Mouse (Mus musculus): Measurements from ENCODE around the gene Srp9. TPM values are rescaled to one million over a fixed set of nuclear protein-coding genes. Genes with fewer than 3 reads are reported as not detected.

Srp9 gene
- polyA plus RNA-seq, 1 experiment from 2014 or later = 141 TPM

DNA sequence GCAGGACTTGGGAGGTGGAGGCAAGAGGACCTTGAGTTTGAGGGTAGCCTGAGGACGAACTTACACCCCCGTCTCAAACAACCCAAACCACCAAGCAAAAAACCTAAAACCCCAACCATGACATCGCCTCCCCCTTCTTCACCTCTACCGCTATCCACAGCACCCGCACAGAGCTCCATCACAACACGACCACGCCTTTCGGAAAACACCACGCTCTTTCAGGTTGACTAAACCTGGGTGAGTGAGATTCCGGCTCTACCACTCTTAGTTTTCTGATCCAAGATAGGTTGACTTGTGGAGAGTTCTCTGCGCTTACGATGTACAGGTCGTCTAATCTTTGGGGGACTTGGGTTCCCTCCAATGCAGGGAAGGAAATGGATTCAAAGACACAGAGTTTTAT is 18.2 kb downstream of the Srp9 start:
- no peak overlapping the region for H3K4me3 ChIP-seq (ENCODE audit: low read depth, low read length)
- DNase-seq (no peak), ATAC-seq (ENCODE audit: insufficient read depth) (no peak)
- no peaks in the 10 kb centered on the region for H3K9me3 ChIP-seq (ENCODE audit: low read depth, low read length)
- no peak for TF ChIP-seq CTCF (IDR thresholded peaks at IDR 0.05; ENCODE audit: low read depth)
- no peak overlapping the region for H3K27ac ChIP-seq (ENCODE audit: low read depth)
- H3K4me1 ChIP-seq (ENCODE audit: insufficient read depth) = no peaks in the 10 kb centered on the region
- no peaks in the 10 kb centered on the region for H3K36me3 ChIP-seq (ENCODE audit: insufficient read depth)
- WGBS = 91% methylated on average over 13 of the region's 13 CpGs
- no peak overlapping the region for H3K9ac ChIP-seq
- no peak overlapping the region for H3K4me2 ChIP-seq
- no peaks in the 10 kb centered on the region for H3K27me3 ChIP-seq (ENCODE audit: insufficient read depth, low read length)

- 75% methylated on average over 8 of the region's 8 CpGs for WGBS
- no peak overlapping the region for H3K4me3 ChIP-seq (ENCODE audit: low read depth, low read length)
- H3K27me3 ChIP-seq (ENCODE audit: insufficient read depth, low read length) = no peaks in the 10 kb centered on the region
- no peak overlapping the region for H3K4me2 ChIP-seq
- DNase-seq (peak; percentile 53), ATAC-seq (ENCODE audit: insufficient read depth) (no peak)
- no peaks in the 10 kb centered on the region for H3K9me3 ChIP-seq (ENCODE audit: low read depth, low read length)
- H3K4me1 ChIP-seq (ENCODE audit: insufficient read depth) = no peaks in the 10 kb centered on the region
- no peak overlapping the region for H3K27ac ChIP-seq (ENCODE audit: low read depth)
- peak; percentile 49 for TF ChIP-seq CTCF (IDR thresholded peaks at IDR 0.05; ENCODE audit: low read depth)
- no peaks in the 10 kb centered on the region for H3K36me3 ChIP-seq (ENCODE audit: insufficient read depth)
- no peak overlapping the region for H3K9ac ChIP-seq
These were observed 18.8 kb downstream of the Srp9 start for GRCm38 (mm10) chr1:182143288-182143687.

DNA sequence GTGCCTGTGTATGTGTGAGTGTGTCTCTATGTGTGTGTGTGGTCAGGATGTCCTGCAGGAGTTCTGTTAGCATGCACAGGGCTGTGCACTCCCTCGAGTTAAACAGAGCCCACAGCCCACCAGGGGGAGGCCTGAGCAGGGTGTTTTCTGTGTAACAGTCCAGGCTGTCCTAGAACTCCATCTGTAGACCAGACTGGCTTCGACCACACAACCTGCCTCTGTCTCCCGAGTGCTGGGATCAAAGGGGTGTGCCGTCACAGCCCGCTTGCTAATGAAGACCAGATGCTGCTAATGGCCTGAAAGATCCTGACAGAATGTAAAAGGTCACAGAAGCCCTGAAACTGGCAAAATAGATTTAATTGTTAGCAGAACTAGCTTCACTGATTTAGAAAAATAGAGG is 21.0 kb downstream of the Srp9 start:
- no peak for DNase-seq

DNA sequence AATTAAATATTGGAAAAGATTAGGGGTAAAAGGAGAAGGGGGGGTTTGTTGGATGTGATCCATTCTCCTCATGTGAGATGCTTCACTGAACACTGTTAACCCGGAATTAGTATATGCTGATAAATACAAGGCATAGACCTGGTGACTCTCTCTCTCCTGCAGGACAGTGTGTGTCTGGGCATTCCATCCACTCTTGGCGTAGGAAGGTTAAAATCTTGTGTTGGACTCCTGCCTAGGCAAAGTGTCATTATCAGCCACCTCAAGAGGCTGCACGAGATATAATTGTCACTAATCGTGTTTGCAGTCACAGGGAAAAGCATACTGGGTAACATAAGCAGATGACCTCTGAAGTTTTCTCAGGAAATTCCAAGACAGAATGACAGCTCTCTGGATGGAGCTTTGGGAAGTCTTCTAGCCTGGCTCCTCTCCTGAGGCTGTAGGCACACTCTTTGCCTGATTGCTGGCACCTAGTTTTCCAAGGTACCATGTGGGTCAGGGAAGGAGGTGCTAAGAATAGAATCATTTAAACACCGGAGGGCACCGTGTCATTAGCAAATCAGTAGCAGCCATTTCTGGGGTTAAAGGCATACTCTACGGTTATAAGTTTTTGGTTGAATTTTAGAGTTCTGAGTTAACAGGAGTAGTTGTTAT is 24.5 kb downstream of the Srp9 start:
- Histone ChIP-seq H3K9me3 (ENCODE audit: low read depth, low read length) (no peaks in the 10 kb centered on the region), H3K9ac (no peak overlapping the region), H3K4me1 (ENCODE audit: insufficient read depth) (no peaks in the 10 kb centered on the region), H3K36me3 (ENCODE audit: insufficient read depth) (no peaks in the 10 kb centered on the region), H3K4me2 (no peak overlapping the region), H3K4me3 (ENCODE audit: low read depth, low read length) (no peak overlapping the region), H3K27ac (ENCODE audit: low read depth) (no peak overlapping the region), H3K27me3 (ENCODE audit: insufficient read depth, low read length) (no peaks in the 10 kb centered on the region)
- no peak for TF ChIP-seq CTCF (IDR thresholded peaks at IDR 0.05; ENCODE audit: low read depth)
- 56% methylated on average over 7 of the region's 7 CpGs for whole genome bisulfite sequencing
- DNase-seq (no peak), ATAC-seq (ENCODE audit: insufficient read depth) (no peak)

More for the DNA sequence above, 21.0 kb downstream of the Srp9 start:
- Histone ChIP-seq H3K9ac (no peak overlapping the region), H3K27me3 (ENCODE audit: insufficient read depth, low read length) (no peaks in the 10 kb centered on the region), H3K4me2 (no peak overlapping the region), H3K9me3 (ENCODE audit: low read depth, low read length) (no peaks in the 10 kb centered on the region), H3K27ac (ENCODE audit: low read depth) (no peak overlapping the region), H3K4me3 (ENCODE audit: low read depth, low read length) (no peak overlapping the region), H3K36me3 (ENCODE audit: insufficient read depth) (no peaks in the 10 kb centered on the region), H3K4me1 (ENCODE audit: insufficient read depth) (no peaks in the 10 kb centered on the region)
- no peak for ATAC-seq (ENCODE audit: insufficient read depth)
- 32% methylated on average over 5 of the region's 5 CpGs for WGBS
- TF ChIP-seq CTCF (IDR thresholded peaks at IDR 0.05; ENCODE audit: low read depth) = no peak

- Histone ChIP-seq H3K36me3 (ENCODE audit: insufficient read depth) (no peaks in the 10 kb centered on the region), H3K27ac (ENCODE audit: low read depth) (no peak overlapping the region), H3K4me1 (ENCODE audit: insufficient read depth) (no peaks in the 10 kb centered on the region), H3K4me3 (ENCODE audit: low read depth, low read length) (no peak overlapping the region), H3K27me3 (ENCODE audit: insufficient read depth, low read length) (no peaks in the 10 kb centered on the region), H3K9ac (no peak overlapping the region), H3K9me3 (ENCODE audit: low read depth, low read length) (no peaks in the 10 kb centered on the region), H3K4me2 (no peak overlapping the region)
- peak; percentile 53 for DNase-seq
- TF ChIP-seq CTCF (IDR thresholded peaks at IDR 0.05; ENCODE audit: low read depth) = peak; percentile 69
- 86% methylated on average over 2 of the region's 2 CpGs for WGBS
- ATAC-seq (ENCODE audit: insufficient read depth) = no peak
These were observed 25.4 kb downstream of the Srp9 start for GRCm38 (mm10) chr1:182149966-182150365.

- Histone ChIP-seq H3K4me1 (ENCODE audit: insufficient read depth) (no peaks in the 10 kb centered on the region), H3K36me3 (ENCODE audit: insufficient read depth) (no peaks in the 10 kb centered on the region), H3K27ac (ENCODE audit: low read depth) (no peak overlapping the region), H3K4me2 (no peak overlapping the region), H3K9me3 (ENCODE audit: low read depth, low read length) (no peaks in the 10 kb centered on the region), H3K27me3 (ENCODE audit: insufficient read depth, low read length) (no peaks in the 10 kb centered on the region), H3K9ac (no peak overlapping the region), H3K4me3 (ENCODE audit: low read depth, low read length) (no peak overlapping the region)
- no peak for TF ChIP-seq CTCF (IDR thresholded peaks at IDR 0.05; ENCODE audit: low read depth)
- 61% methylated on average over 4 of the region's 4 CpGs for WGBS
- DNase-seq = peak; percentile 21
- no peak for ATAC-seq (ENCODE audit: insufficient read depth)
These were observed 33.2 kb downstream of the Srp9 start for GRCm38 (mm10) chr1:182157734-182158133.

- ATAC-seq (ENCODE audit: insufficient read depth) (no peak), DNase-seq (no peak)
- no peaks in the 10 kb centered on the region for H3K36me3 ChIP-seq (ENCODE audit: insufficient read depth)
- no peak for TF ChIP-seq CTCF (IDR thresholded peaks at IDR 0.05; ENCODE audit: low read depth)
- H3K27ac ChIP-seq (ENCODE audit: low read depth) = no peak overlapping the region
- no peak overlapping the region for H3K4me3 ChIP-seq (ENCODE audit: low read depth, low read length)
- no peaks in the 10 kb centered on the region for H3K4me1 ChIP-seq (ENCODE audit: insufficient read depth)
- no peak overlapping the region for H3K9ac ChIP-seq
- no peaks in the 10 kb centered on the region for H3K27me3 ChIP-seq (ENCODE audit: insufficient read depth, low read length)
- H3K4me2 ChIP-seq = no peak overlapping the region
- H3K9me3 ChIP-seq (ENCODE audit: low read depth, low read length) = no peaks in the 10 kb centered on the region
- WGBS = 76% methylated on average over 3 of the region's 3 CpGs
These were observed 35.0 kb downstream of the Srp9 start for GRCm38 (mm10) chr1:182159575-182159974.
